Mouse (Mus musculus) liver, postnatal 0 days (tissue): ENCODE measurements around the gene Mlxip. TPM values are rescaled to one million over a fixed set of nuclear protein-coding genes. Genes with fewer than 3 reads are reported as not detected.

Experiments
- ATAC-seq: fragments of 200-750 bp; cut with Nextera tagmentation; 2 replicates; pipeline ENCODE4 v1.8.0; 2017; ENCODE audit warnings: mild to moderate bottlenecking, moderate library complexity
- DNase-seq: peaks from one replicate; pipeline ENCODE4 v3.0.0-alpha.2; 2016
- H3K27ac ChIP-seq: fragments of 300-500 bp; sonication (generic); 2 replicates; pipeline ENCODE4 v1.5.1; 2014; ENCODE audit warnings: antibody characterized with exemption, moderate library complexity, mild to moderate bottlenecking, low read depth
- H3K27me3 ChIP-seq: fragments of 300-500 bp; sonication (generic); 2 replicates; pipeline ENCODE4 v1.6.1; 2014; ENCODE audit warnings: low read length, control low read depth, mixed read lengths; ENCODE audit not compliant: insufficient read depth
- H3K36me3 ChIP-seq: fragments of 300-500 bp; sonication (generic); replicated peaks from 2 replicates; pipeline ENCODE4 v1.6.1; 2014; ENCODE audit warnings: mild to moderate bottlenecking, control low read depth, low read length, moderate library complexity, mixed read lengths; ENCODE audit not compliant: insufficient read depth
- H3K4me1 ChIP-seq: fragments of 300-500 bp; sonication (generic); 2 replicates; pipeline ENCODE4 v1.6.1; 2014; ENCODE audit warnings: antibody characterized with exemption, mild to moderate bottlenecking, control low read depth; ENCODE audit not compliant: insufficient read depth
- H3K4me2 ChIP-seq: fragments of 300-500 bp; sonication (generic); 2 replicates; pipeline ENCODE4 v1.6.1; 2014; ENCODE audit warnings: low read depth, mild to moderate bottlenecking, low read length, moderate library complexity, mixed read lengths
- H3K4me3 ChIP-seq: fragments of 300-500 bp; sonication (generic); 2 replicates; pipeline ENCODE4 v1.5.1; 2014; ENCODE audit warnings: low read depth, low read length
- H3K9ac ChIP-seq: fragments of 300-500 bp; sonication (generic); replicated peaks from 2 replicates; pipeline ENCODE4 v1.6.1; 2014; ENCODE audit warnings: mild to moderate bottlenecking, moderate library complexity
- H3K9me3 ChIP-seq: fragments of 300-500 bp; sonication (generic); 2 replicates; pipeline ENCODE4 v1.6.1; 2016; ENCODE audit warnings: mild to moderate bottlenecking, control low read depth, low read length, mixed read lengths
- CTCF ChIP-seq: sonication (generic); IDR thresholded peaks from 2 replicates; pipeline ENCODE4 v1.5.1; 2016; ENCODE audit warnings: antibody characterized with exemption, low read depth
- EP300 ChIP-seq: IDR thresholded peaks from 2 replicates; pipeline ENCODE4 v1.6.1; 2016; ENCODE audit warnings: antibody characterized with exemption, low read depth, mild to moderate bottlenecking
- WGBS: fragments of 180-500 bp; shearing (Covaris S2); extraction: QIAGEN DNeasy Blood & Tissue Kit; methylation state at CpG from one replicate; pipeline ENCODE4 v1.1.7; 2014; ENCODE audit not compliant: insufficient replicate concordance; 5-methylcytosine and 5-hydroxymethylcytosine counted together
- polyA plus RNA-seq: library from polyadenylated mRNA; unstranded; fragments of >200 nt; fragmentation: Nextera tagmentation; extraction: Ambion mirVana; gene quantifications from 2 replicates; pipeline ENCODE4 v1.2.1, GENCODE M21; 2015

Gene Mlxip
- polyA plus RNA-seq, 1 experiment from 2014 or later = 3.5 TPM

- Histone ChIP-seq H3K9ac (no peak overlapping the region), H3K9me3 (no peaks in the 10 kb centered on the region), H3K4me1 (no peaks in the 10 kb centered on the region), H3K36me3 (peaks cover 45% of the 10 kb centered on the region), H3K27me3 (no peaks in the 10 kb centered on the region), H3K4me3 (no peak overlapping the region), H3K4me2 (no peak overlapping the region), H3K27ac (no peak overlapping the region)
- 72% methylated on average over 13 of the region's 13 CpGs for WGBS
- peak; percentile 63 for DNase-seq
- ATAC-seq = peak; percentile 17; the same call in 1 of the 2 replicates
- TF ChIP-seq EP300 (no peak), CTCF (peak; percentile 96)
Observed at GRCm38 (mm10) chr5:123368869-123369488, 25.6 kb upstream of the Mlxip start.

- Histone ChIP-seq H3K4me1 (no peaks in the 10 kb centered on the region), H3K9ac (no peak overlapping the region), H3K36me3 (peaks cover 45% of the 10 kb centered on the region), H3K4me3 (no peak overlapping the region), H3K9me3 (no peaks in the 10 kb centered on the region), H3K27me3 (no peaks in the 10 kb centered on the region), H3K4me2 (no peak overlapping the region), H3K27ac (no peak overlapping the region)
- DNase-seq (no peak), ATAC-seq (no peak)
- WGBS = 70% methylated on average over 5 of the region's 5 CpGs
- TF ChIP-seq CTCF = no peak
Observed at GRCm38 (mm10) chr5:123370049-123370448, 24.5 kb upstream of the Mlxip start.

GRCm38 (mm10) chr5:123375262-123375661 lies 19.3 kb upstream of the Mlxip start:
- WGBS = 88% methylated on average over 10 of the region's 10 CpGs
- Histone ChIP-seq H3K36me3 (peaks cover 17% of the 10 kb centered on the region), H3K27ac (no peak overlapping the region), H3K27me3 (no peaks in the 10 kb centered on the region), H3K4me2 (no peak overlapping the region), H3K4me1 (no peaks in the 10 kb centered on the region), H3K9me3 (no peaks in the 10 kb centered on the region), H3K9ac (no peak overlapping the region), H3K4me3 (no peak overlapping the region)
- ATAC-seq = no peak
- TF ChIP-seq EP300 = no peak
- no peak for TF ChIP-seq CTCF
- no peak for DNase-seq

GRCm38 (mm10) chr5:123375793-123376452 lies 18.7 kb upstream of the Mlxip start:
- 79% methylated on average over 6 of the region's 6 CpGs for WGBS
- TF ChIP-seq CTCF = no peak
- no peak for TF ChIP-seq EP300
- peaks cover 17% of the 10 kb centered on the region for H3K36me3 ChIP-seq
- no peak overlapping the region for H3K4me3 ChIP-seq
- no peak overlapping the region for H3K9ac ChIP-seq
- no peaks in the 10 kb centered on the region for H3K4me1 ChIP-seq
- H3K27ac ChIP-seq = no peak overlapping the region
- DNase-seq (no peak), ATAC-seq (no peak)
- H3K27me3 ChIP-seq = no peaks in the 10 kb centered on the region
- H3K4me2 ChIP-seq = no peak overlapping the region
- no peaks in the 10 kb centered on the region for H3K9me3 ChIP-seq

- 0 out of 2 replicates have a peak overlapping the region, but pooled peaks have one; percentile 32 for H3K4me2 ChIP-seq
- TF ChIP-seq CTCF (no peak), EP300 (no peak)
- WGBS = 36% methylated on average over 10 of the region's 10 CpGs
- no peak overlapping the region for H3K4me3 ChIP-seq
- ATAC-seq (peak; percentile 28; the same call in 1 of the 2 replicates), DNase-seq (peak; percentile 48)
- H3K27ac ChIP-seq = peak overlapping the region; percentile 39; the same call in 1 of the 2 replicates
- H3K4me1 ChIP-seq = no peaks in the 10 kb centered on the region
- H3K27me3 ChIP-seq = no peaks in the 10 kb centered on the region
- no peaks in the 10 kb centered on the region for H3K9me3 ChIP-seq
- no peak overlapping the region for H3K9ac ChIP-seq
- H3K36me3 ChIP-seq = peaks cover 13% of the 10 kb centered on the region
Observed at GRCm38 (mm10) chr5:123376569-123376968, 18.0 kb upstream of the Mlxip start.

GRCm38 (mm10) chr5:123377120-123377955 lies 17.3 kb upstream of the Mlxip start:
- Histone ChIP-seq H3K9ac (no peak overlapping the region), H3K9me3 (no peaks in the 10 kb centered on the region), H3K4me3 (no peak overlapping the region), H3K36me3 (peaks cover 10% of the 10 kb centered on the region; the same call in 1 of the 2 replicates), H3K4me1 (no peaks in the 10 kb centered on the region), H3K4me2 (peak overlapping the region; percentile 32), H3K27me3 (no peaks in the 10 kb centered on the region), H3K27ac (peak overlapping the region; percentile 39; the same call in 1 of the 2 replicates)
- DNase-seq (peak; percentile 85), ATAC-seq (peak; percentile 73)
- TF ChIP-seq CTCF (peak; percentile 97), EP300 (no peak)
- 58% methylated on average over 15 of the region's 15 CpGs for WGBS
